Mouse (Mus musculus) heart, embryonic 11.5 days (tissue): Measurements from ENCODE around the gene Safb2. TPM values are rescaled to one million over a fixed set of nuclear protein-coding genes. Genes with fewer than 3 reads are reported as not detected.

Experiments used
- ATAC-seq: fragments of 200-750 bp; cut with Nextera tagmentation; replicated peaks from 2 replicates; pipeline ENCODE4 v1.8.0; 2017; ENCODE audit warnings: moderate library complexity; ENCODE audit not compliant: insufficient number of reproducible peaks, low FRiP score, low TSS enrichment
- H3K27ac ChIP-seq: fragments of 300-500 bp; sonication (generic); 2 replicates; pipeline ENCODE4 v1.5.1; 2014; ENCODE audit warnings: mild to moderate bottlenecking, low read depth, low read length
- H3K27me3 ChIP-seq: fragments of 300-500 bp; sonication (generic); 2 replicates; pipeline ENCODE4 v1.6.1; 2014; ENCODE audit warnings: mild to moderate bottlenecking, low read length, mixed read lengths; ENCODE audit not compliant: control insufficient read depth, insufficient read depth
- H3K36me3 ChIP-seq: fragments of 300-500 bp; sonication (generic); 2 replicates; pipeline ENCODE4 v1.6.1; 2014; ENCODE audit warnings: mild to moderate bottlenecking, low read length, moderate library complexity, mixed read lengths; ENCODE audit not compliant: control insufficient read depth, insufficient read depth
- H3K4me1 ChIP-seq: fragments of 300-500 bp; sonication (generic); 2 replicates; pipeline ENCODE4 v1.6.1; 2014; ENCODE audit warnings: low read length; ENCODE audit not compliant: control insufficient read depth, insufficient read depth
- H3K4me2 ChIP-seq: fragments of 300-500 bp; sonication (generic); 2 replicates; pipeline ENCODE4 v1.6.1; 2014; ENCODE audit warnings: mild to moderate bottlenecking, moderate library complexity
- H3K4me3 ChIP-seq: fragments of 300-500 bp; sonication (generic); 2 replicates; pipeline ENCODE4 v1.5.1; 2014; ENCODE audit warnings: low read depth, low read length
- H3K9ac ChIP-seq: fragments of 300-500 bp; sonication (generic); 2 replicates; pipeline ENCODE4 v1.6.1; 2014; ENCODE audit warnings: mild to moderate bottlenecking, low read depth, low read length, moderate library complexity
- H3K9me3 ChIP-seq: fragments of 300-500 bp; sonication (generic); replicated peaks from 2 replicates; pipeline ENCODE4 v1.6.1; 2016; ENCODE audit warnings: low read length; ENCODE audit not compliant: control insufficient read depth
- WGBS: fragments of 180-500 bp; shearing (Covaris S2); extraction: QIAGEN DNeasy Blood & Tissue Kit; methylation state at CpG from one replicate; pipeline ENCODE4 v1.1.7; 2014; ENCODE audit not compliant: insufficient replicate concordance; 5-methylcytosine and 5-hydroxymethylcytosine counted together
- polyA plus RNA-seq: library from polyadenylated mRNA; unstranded; fragments of >200 nt; fragmentation: Nextera tagmentation; extraction: Ambion mirVana; gene quantifications from 2 replicates; pipeline ENCODE4 v1.2.1, GENCODE M21; 2014

The Safb2 gene
- polyA plus RNA-seq, 1 experiment from 2014 or later, result 47.7 TPM

- H3K27me3 ChIP-seq, result peaks cover 4% of the 10 kb centered on the region
- no peak for ATAC-seq
- peaks cover 6% of the 10 kb centered on the region; the same call in 1 of the 2 replicates for H3K4me1 ChIP-seq
- H3K4me3 ChIP-seq, result no peak overlapping the region
- H3K9me3 ChIP-seq, result no peaks in the 10 kb centered on the region
- H3K4me2 ChIP-seq, result no peak overlapping the region
- no peak overlapping the region for H3K27ac ChIP-seq
- WGBS, result 65% methylated on average over 3 of the region's 3 CpGs
- H3K36me3 ChIP-seq, result no peaks in the 10 kb centered on the region
- no peak overlapping the region for H3K9ac ChIP-seq
Measured at GRCm38 (mm10) chr17:56536874-56537273, 47.5 kb downstream of the Safb2 start.

- H3K4me2 ChIP-seq, result no peak overlapping the region
- H3K4me1 ChIP-seq, result peaks cover 6% of the 10 kb centered on the region; the same call in 1 of the 2 replicates
- no peak overlapping the region for H3K4me3 ChIP-seq
- 69% methylated on average over 14 of the region's 14 CpGs for WGBS
- H3K9ac ChIP-seq, result no peak overlapping the region
- peaks cover 2% of the 10 kb centered on the region for H3K27me3 ChIP-seq
- H3K27ac ChIP-seq, result no peak overlapping the region
- H3K9me3 ChIP-seq, result no peaks in the 10 kb centered on the region
- no peak for ATAC-seq
- no peaks in the 10 kb centered on the region for H3K36me3 ChIP-seq
Measured at GRCm38 (mm10) chr17:56536192-56536591, 48.2 kb downstream of the Safb2 start.

GRCm38 (mm10) chr17:56524943-56525342, 59.4 kb downstream of the Safb2 start:
- WGBS, result 67% methylated on average over 4 of the region's 4 CpGs
- no peaks in the 10 kb centered on the region for H3K9me3 ChIP-seq
- H3K4me1 ChIP-seq, result no peaks in the 10 kb centered on the region
- no peak overlapping the region for H3K4me2 ChIP-seq
- no peaks in the 10 kb centered on the region; the same call in 1 of the 2 replicates for H3K27me3 ChIP-seq
- no peaks in the 10 kb centered on the region for H3K36me3 ChIP-seq
- no peak overlapping the region for H3K27ac ChIP-seq
- no peak for ATAC-seq
- no peak overlapping the region for H3K4me3 ChIP-seq
- no peak overlapping the region for H3K9ac ChIP-seq

- Histone ChIP-seq H3K27me3 (no peaks in the 10 kb centered on the region; the same call in 1 of the 2 replicates), H3K4me2 (no peak overlapping the region), H3K9me3 (no peaks in the 10 kb centered on the region), H3K4me1 (no peaks in the 10 kb centered on the region), H3K27ac (no peak overlapping the region), H3K9ac (no peak overlapping the region), H3K4me3 (no peak overlapping the region), H3K36me3 (no peaks in the 10 kb centered on the region)
- WGBS, result 61% methylated on average over 1 of the region's 1 CpGs
- no peak for ATAC-seq
Measured at GRCm38 (mm10) chr17:56522744-56523143, 61.6 kb downstream of the Safb2 start.

GRCm38 (mm10) chr17:56515690-56516410, 68.5 kb downstream of the Safb2 start:
- no peak; the same call in 1 of the 2 replicates for ATAC-seq
- H3K36me3 ChIP-seq, result no peaks in the 10 kb centered on the region
- WGBS, result 12% methylated on average over 13 of the region's 13 CpGs
- H3K27me3 ChIP-seq, result peaks cover 44% of the 10 kb centered on the region
- no peak overlapping the region for H3K27ac ChIP-seq
- H3K9me3 ChIP-seq, result peaks cover 4% of the 10 kb centered on the region; the same call in 1 of the 2 replicates
- no peak overlapping the region for H3K9ac ChIP-seq
- no peak overlapping the region for H3K4me2 ChIP-seq
- H3K4me3 ChIP-seq, result no peak overlapping the region
- H3K4me1 ChIP-seq, result peaks cover 3% of the 10 kb centered on the region

GRCm38 (mm10) chr17:56514916-56515315, 69.5 kb downstream of the Safb2 start:
- Histone ChIP-seq H3K4me2 (no peak overlapping the region), H3K4me3 (no peak overlapping the region), H3K4me1 (peaks cover 3% of the 10 kb centered on the region), H3K27me3 (peaks cover 53% of the 10 kb centered on the region), H3K36me3 (no peaks in the 10 kb centered on the region), H3K9ac (no peak overlapping the region), H3K9me3 (peaks cover 4% of the 10 kb centered on the region; the same call in 1 of the 2 replicates), H3K27ac (no peak overlapping the region)
- no peak for ATAC-seq
- WGBS, result 44% methylated on average over 12 of the region's 12 CpGs

GRCm38 (mm10) chr17:56514330-56514729, 70.1 kb downstream of the Safb2 start:
- Histone ChIP-seq H3K9me3 (peaks cover 4% of the 10 kb centered on the region; the same call in 1 of the 2 replicates), H3K27ac (no peak overlapping the region), H3K27me3 (peaks cover 59% of the 10 kb centered on the region), H3K4me2 (no peak overlapping the region), H3K36me3 (no peaks in the 10 kb centered on the region), H3K4me1 (peaks cover 6% of the 10 kb centered on the region), H3K9ac (no peak overlapping the region), H3K4me3 (no peak overlapping the region)
- no peak for ATAC-seq

GRCm38 (mm10) chr17:56512310-56512709, 72.1 kb downstream of the Safb2 start, which contains the start of gene Znrf4:
Znrf4 (minus strand) TSS chr17:56512431.
- Histone ChIP-seq H3K9ac (no peak within 1 kb of the TSS), H3K27ac (no peak within 1 kb of the TSS), H3K27me3 (peaks cover 69% of the 10 kb centered on the region), H3K4me3 (peak within 1 kb of the TSS; percentile 33), H3K4me2 (peak within 1 kb of the TSS; percentile 46), H3K4me1 (peaks cover 6% of the 10 kb centered on the region), H3K36me3 (no peaks in the 10 kb centered on the region), H3K9me3 (peaks cover 4% of the 10 kb centered on the region; the same call in 1 of the 2 replicates)
- ATAC-seq, result no peak
- 54% methylated on average over 22 of the region's 22 CpGs for WGBS

- Histone ChIP-seq H3K27me3 (peaks cover 67% of the 10 kb centered on the region), H3K27ac (no peak overlapping the region), H3K9me3 (peaks cover 4% of the 10 kb centered on the region; the same call in 1 of the 2 replicates), H3K4me2 (peak overlapping the region; percentile 46), H3K9ac (no peak overlapping the region), H3K4me3 (peak overlapping the region; percentile 33), H3K36me3 (no peaks in the 10 kb centered on the region), H3K4me1 (peaks cover 6% of the 10 kb centered on the region)
- WGBS, result 20% methylated on average over 29 of the region's 29 CpGs
- ATAC-seq, result no peak
Measured at GRCm38 (mm10) chr17:56511707-56512090, 72.7 kb downstream of the Safb2 start.
